Comparison of ENCODE assay signal across 8 mouse cellular contexts in genomic region chr6:24347745-24348480, GRCm38 (mm10).
A peak's percentile ranks its signal among the peaks of the same experiment; 100 is the strongest.
DNase-seq lines count a peak whose midpoint lies in the region.

No protein-coding gene starts in this region.

- intact Hi-C loops in heart, postnatal 10 days (cut with DNase I): loop anchor here (5.0 to 10.0 kb wide), 2 partner anchors 586 to 863 kb away; no protein-coding TSS in a partner anchor

- DNase-seq in cerebellum, adult 18-20 months: peak; percentile 13 to 19
- no peak for DNase-seq in cerebellum, adult 11 months
- peak; percentile 19 for DNase-seq in T-cell, adult 2 months (ENCODE audit: low spot score)
- peak; percentile 32 to 37 for DNase-seq in heart, postnatal 10 days
- DNase-seq in kidney, postnatal 25 days: peak; percentile 82 to 93
- DNase-seq in mesoderm, embryonic 11.5 days (ENCODE audit: low read depth, low spot score): peak; percentile 48
- DNase-seq in thymus, postnatal 25 days: peak; percentile 60
- no peak for DNase-seq in right cerebral cortex, postnatal 14 days

Comparison
In these comparisons a context has a peak if more than half of its experiments do, and no peak if none do; other contexts are left out.
1. DNase-seq: peak in cerebellum, adult 18-20 months (2 of 2), T-cell, adult 2 months (single experiment), heart, postnatal 10 days (2 of 2), kidney, postnatal 25 days (2 of 2), mesoderm, embryonic 11.5 days (single experiment) and thymus, postnatal 25 days (single experiment); none in cerebellum, adult 11 months (single experiment) and right cerebral cortex, postnatal 14 days (single experiment).